Mouse (Mus musculus) cerebellum, adult (tissue): ENCODE measurements at regions not wholly inside any gene's neighbourhood (a gene's known extent, or its start where the extent isn't known, plus 50 kb on each side); places are given as distances from the start of the nearest gene placed in this dataset.

ENCODE experiments used
- ATAC-seq: cut with Nextera tagmentation; 2 replicates; pipeline ENCODE4 v1.9.2; 2017; ENCODE audit warnings: mild to moderate bottlenecking, moderate library complexity, mixed read lengths; ENCODE audit not compliant: insufficient number of reproducible peaks, low FRiP score, low TSS enrichment

DNA sequence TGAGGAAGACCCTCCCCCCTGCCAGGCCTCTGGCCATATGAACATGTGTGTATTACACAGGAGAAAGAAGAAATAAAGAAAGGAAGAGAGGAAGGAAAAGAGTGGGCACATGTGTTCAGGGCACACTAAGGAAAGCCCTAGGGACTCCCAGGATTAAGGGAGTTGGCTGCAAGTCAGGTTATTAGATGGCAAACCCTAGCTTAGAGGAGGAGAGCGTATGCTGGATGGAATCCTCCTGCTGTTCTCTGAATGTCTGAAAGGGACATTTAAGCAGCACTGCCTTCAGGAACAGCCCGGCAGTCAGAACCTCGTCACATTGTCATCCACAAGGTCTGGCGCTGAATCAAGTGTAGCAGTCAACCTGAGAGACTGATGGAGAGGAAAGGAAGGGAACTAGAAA, 98.1 kb upstream of the Ppp1r26 start:
- ATAC-seq = no peak

DNA sequence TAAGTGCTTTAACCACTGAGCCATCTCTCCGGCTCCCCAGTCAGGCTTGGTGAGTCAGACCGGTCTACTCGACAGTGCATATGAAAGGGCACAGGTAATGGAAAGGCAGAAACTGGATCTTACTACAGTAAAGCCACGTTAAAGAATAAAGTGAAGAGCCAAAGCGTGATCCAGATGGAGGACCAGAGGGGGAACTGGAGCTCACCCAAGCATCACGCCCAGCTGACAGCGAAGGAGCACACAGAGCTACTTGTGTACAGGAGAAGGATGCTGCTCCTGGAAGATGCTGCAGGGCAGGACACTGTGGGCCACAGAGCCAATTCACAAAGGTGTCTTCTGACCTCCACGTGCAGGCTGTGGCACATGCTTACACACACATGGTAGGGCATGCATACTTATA, 96.7 kb upstream of the Ppp1r26 start:
- no peak for ATAC-seq

DNA sequence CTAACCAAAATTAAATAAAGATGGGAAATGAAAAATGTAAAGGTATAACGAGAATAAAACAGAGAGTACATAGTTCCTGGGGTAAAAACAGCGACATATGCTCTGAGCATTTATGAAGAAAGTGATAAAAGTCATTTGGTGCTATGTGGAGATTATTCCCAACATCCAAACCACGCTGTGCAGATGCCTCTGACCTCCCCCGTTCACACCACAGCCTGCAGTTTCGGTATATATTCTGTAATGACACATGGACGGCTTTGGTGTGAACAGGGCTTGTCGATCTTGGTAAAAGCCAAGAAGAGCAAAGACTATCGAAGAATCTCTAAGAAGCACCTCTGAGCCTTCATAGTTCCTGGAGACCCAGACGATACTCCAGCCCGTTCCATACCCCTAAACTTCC, 95.2 kb upstream of the Ppp1r26 start:
- no peak for ATAC-seq

DNA sequence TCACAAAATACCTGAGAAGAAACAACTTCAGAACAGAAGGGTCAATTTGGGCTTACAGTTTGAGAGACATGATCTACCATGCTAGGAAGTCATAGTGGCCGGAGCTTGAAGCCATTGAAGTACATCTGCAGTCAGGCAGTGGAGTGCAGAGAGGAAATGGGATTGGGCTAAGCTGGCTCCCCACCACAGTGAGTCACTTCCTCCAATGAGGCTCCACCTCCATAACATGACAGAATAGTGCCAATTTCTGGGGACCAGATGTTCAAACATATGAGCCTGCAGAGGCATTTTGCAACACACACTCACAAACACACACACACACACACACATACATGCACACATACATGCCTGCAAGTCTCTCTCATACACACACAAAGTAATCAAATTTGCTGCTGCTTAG, 93.7 kb upstream of the Ppp1r26 start:
- no peak for ATAC-seq

DNA sequence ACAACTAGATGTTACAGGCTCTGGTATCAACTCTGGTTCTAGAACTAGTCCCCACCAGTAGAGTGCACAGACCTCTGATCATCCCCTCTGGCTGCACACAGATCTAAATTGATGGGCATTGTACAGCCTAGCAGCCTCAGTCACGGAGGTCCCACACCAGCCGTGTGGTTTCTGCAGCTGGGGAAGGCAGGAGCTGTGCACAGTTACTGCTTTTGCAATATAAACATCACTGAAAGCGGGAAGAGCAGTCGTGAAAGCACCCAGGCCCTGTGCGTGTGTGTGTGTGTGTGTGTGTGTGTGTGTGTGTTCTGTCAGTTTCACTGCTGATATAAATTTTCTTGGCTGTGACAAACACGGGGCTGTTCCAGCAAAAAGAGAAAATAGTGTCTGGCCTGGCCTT, 84.4 kb upstream of the Ppp1r26 start:
- no peak for ATAC-seq

DNA sequence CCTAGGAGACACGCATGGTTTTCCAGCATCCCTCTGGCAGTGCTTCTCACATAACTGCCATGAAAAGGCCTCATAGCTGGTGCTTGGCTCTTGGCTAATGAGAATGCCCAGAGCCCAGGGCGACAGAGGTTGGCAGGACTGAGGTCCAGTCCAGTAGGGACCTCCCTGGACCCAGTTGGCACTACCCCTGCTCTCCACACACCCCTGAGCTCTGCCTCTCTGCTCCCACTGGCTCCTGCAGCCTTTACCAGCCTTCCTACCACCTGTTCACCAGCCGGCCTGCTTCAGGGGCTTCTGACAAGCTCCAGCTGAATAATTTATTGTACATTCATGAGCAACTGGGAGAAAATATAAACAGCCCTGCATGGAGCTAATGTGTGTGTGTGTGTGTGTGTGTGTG, 82.0 kb upstream of the Ppp1r26 start:
- no peak for ATAC-seq

DNA sequence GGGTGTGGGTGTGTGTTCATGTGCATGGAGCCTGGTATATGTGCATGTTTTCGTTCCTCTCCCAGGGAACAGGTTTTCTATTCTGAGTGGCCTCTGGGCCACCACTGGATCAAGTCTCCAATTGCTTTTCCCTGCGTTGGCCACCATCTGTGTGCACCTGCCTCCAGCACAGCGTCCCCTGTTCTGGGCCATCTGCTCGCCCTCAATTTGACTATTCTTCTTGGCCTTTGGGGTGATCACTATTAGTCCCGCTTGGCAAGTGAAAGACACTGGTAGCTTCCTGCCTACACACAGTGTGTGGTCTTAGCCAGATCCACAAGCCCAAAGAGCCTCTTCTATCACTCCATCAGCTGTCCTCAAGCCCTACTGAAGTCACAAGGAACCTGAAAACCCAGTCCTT, 80.8 kb upstream of the Ppp1r26 start:
- ATAC-seq = no peak

DNA sequence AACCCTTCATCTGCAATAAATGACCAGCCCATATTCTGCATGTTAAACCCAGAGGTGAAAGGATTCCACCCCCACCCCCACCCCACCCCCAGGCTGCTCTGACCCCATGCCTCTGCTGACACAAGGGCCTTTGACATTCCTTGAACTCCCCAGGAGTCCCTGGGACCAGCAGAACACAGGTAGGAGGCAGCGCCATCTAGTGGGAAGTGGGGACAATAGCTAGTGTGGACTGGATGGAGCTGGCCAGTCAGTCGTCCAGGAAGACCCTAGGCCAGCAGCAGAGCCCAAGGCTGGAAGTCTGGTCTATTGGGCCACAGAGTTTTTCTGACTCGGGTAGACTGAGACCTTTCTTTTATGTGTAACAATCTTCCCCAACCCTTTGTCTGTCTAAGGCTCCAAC, 71.8 kb upstream of the Ppp1r26 start:
- ATAC-seq = peak; percentile 37; the same call in 1 of the 2 replicates

DNA sequence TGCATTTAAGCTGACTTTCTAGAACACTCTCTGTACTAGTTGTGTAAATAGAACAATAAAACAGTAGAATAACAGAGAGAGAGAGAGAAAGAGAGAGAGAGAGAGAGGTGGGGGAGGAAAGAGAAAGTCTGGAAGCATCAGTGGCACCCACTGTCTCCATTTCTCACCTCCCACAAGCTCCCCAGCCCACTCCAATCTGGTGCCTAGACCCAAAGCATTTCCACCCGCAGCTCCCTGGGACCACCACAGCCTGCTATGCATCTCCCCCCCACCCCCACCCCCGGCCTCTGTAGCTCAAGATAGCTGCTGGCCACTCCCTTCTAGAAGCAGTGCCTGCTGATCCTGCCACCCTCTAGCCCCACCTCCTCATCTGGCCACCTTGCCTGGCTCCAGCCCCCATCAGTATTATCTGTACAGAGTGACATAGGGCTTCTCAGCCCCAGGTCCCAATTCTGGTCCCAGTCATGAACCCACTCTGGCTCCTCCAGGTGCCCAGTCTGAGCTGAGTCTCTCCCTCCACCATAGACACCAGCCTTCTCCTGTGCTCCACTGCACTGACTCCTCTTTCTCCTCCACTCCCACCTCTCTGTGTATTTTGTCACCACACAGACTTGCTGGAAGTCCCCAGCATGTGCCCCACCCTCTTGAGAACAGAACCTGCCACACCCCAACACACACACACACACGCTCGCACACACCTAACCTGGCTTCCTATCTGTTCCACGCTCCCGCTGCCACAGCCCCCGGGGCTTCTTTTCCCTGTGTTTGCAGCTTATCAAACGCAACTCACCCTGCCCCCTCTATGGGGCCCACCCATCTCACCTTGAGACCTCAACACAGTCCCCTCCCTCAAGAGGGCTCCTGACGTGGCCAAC, 68.4 kb upstream of the Ppp1r26 start:
- ATAC-seq = no peak

DNA sequence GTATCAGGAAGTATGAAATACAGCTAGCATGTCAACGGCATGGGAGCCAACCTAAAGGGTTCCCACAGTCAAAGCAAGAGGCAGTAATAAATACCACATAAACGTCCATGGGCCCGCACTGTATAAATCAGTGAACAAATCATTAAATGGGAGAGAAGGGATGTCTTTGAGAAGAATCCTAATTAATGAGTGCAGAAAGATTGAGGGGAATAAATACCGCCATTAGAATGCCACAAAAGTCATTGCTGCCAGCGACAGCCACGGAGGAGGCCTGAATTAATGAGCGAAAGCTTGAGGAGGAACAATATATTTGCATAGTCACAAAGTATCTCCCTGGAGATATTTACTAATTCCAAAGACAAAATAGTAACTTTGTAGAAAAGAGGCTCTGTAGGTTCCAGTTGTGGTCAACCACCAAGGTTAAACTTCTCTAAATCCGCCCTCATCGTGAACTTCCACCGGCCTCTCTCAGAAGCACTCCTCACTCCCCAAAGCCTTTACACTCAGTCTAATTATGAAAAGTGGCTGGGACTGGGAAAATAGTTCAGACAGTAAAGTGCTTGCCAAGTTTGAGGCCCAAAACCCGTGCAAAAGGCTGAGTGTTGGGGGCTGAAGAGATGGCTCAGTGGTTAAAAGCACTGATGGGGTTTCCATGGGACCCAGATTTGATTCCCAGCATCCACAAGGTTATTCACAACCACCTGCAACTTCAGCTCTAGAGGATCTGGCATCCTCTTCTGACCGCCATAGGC, 64.4 kb upstream of the Ppp1r26 start:
- no peak for ATAC-seq

DNA sequence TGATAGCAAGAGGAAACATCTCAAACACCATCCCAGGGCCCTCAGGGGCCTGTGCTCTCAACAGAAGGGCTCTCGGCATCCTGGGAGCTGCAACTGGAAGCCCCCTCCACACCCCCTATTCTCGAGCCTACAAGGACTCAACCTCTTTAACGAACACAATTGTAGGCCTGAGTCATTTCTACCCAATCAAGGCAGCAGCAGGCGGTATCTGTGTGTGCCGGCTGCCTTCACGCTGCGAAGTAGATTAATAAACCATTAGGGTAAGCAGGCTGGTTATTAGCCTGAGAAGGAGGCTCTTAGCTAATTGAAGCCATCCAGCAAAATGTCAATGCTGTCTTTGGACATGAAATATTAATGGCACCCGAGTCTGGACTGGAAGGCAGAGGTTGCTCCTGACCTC, 61.7 kb upstream of the Ppp1r26 start:
- ATAC-seq = no peak

DNA sequence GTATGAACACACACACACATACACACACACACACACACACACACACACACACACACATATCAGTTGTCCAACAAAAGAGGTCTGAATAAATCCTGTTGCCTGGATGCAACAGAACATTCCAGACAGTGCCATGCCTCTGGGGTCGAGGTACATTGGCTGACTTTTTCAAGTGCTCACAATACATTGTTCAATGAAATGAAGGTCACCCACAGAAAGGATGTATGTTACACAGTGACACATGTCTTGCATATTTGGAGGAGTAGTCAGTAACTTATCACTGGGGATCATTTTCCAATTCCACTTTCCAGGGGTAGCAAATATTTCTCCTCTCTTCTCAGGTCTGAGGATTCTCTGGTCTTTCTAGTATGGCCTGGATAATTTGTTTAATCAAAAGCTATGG, 59.8 kb upstream of the Ppp1r26 start:
- no peak for ATAC-seq

DNA sequence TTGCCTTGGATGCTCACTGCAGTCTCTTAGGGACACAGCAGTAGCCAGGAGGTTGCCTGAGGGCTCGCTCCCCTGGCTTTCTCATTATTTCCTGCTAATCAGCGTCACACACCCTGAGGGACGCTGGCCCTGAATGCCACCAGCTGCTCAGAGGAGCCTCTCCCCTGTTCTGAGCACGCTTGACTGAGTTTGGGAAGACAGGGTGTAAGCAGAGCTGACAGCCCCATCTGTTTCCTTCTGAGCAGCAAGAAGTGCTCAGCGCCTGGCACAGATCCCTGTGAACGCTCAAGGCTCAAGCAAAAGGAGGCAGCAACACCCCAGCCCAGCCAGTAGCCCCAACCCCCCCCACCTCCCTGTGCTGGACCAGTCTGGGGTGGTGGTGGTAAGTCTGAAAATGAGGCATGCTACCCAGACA, 59.2 kb upstream of the Ppp1r26 start:
- peak; percentile 90 for ATAC-seq

DNA sequence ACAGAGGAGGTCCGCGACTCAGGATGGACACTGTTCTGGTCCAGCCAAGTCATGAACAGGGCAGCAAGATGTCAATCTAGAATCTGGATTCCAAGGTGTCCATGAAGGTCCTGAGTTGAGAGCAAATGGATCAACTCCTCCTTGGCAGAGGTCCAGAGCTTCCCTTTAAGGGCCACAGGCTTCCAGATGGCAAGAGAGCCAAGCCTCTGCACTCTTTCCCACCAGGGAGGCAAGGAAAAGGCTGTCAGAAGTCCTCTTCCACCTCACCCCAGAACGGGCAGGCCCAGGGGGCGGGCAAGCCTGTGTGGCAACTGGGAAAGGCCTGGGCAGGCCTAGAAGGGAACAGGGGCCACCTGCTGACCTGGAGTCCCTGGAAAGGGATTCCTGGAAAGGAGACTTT, 58.7 kb upstream of the Ppp1r26 start:
- ATAC-seq = peak; percentile 53; the same call in 1 of the 2 replicates

DNA sequence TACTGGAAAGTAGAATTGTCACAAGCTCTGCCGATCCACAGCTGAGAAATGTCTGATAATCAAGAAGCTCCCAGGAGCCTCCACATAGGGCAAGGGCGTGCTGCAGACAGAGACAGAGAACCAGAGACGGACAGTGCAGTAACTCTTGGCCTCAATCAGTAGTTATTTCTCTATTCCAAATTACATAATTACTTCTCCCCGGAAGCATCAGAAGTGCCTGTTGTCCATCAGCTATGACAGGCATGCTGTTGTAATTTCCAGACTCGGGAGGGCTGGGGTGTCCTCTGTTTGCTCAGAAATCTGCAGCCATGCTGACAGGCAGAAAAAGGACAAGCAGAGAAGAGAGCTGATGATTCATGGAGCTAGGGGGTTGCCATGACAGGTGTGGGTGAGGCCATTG, 56.9 kb upstream of the Ppp1r26 start:
- no peak for ATAC-seq

DNA sequence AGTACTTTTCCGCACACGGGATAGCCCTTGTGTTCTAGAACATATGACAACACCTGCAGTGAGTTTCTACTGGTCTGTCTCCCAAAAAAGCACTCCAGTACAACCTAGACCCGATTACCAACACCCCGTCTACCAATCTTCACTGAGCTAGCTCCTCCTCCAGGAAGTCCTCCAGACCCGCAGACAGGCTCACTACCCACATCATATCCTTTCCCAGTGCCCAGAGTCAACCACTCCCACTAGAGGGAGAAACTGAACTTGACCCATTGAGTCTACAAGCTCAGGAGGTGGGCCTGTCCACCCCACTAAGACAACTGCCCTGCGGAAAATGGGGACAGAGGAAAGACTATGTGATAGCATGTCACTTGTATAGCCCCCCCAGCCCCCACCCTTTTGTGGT, 51.2 kb upstream of the Ppp1r26 start:
- no peak for ATAC-seq
